Mouse (Mus musculus): ENCODE data around the gene Olfr893.
"Not testable (repeated sequence)": the region's sequence is repeated elsewhere in the genome, so short reads cannot be mapped to it uniquely, and the experiment has no call there.

Gene Olfr893

DNA sequence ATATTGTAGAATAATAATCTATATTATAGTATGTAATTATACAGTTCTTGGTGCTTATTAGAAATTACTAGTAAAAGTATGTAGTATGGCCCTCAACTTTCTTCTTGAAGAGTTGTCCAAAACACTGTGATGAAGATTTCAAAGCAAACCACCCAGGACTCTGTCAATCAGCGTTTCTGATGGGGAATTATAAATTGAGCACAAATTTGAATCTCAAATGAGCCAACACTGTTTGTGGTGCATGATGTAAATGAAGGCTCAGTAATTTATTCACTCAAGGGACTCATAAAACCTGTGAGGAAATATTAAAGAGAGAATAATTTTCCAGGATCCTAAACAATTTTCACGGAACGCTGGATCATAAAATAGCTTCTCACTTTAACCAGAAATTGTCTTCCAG, at the start of gene Olfr893:
Olfr893 (plus strand) TSS at position 301 of the 400 bp plus-strand sequence.
- no peak for DNase-seq (ENCODE audit: low spot score in 2 of 2)

DNA sequence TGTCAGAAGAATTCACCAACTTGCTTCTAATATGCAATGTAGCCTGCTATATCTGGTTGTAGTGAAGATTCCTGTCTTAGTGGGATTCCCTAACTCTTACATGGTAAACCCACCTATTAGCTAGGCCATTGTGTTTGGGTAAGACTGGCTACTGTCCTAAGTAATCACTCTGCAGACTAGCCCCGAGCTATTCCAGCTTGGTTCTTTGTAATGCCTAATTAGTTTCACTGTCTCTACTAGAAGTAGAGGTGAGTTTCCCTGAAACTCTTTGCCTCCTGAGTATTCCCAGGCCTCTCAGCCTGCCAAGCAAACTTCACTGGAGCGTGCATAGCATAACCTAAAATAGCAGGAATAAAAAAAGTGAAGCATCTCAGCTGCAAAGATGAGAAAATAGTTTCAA, 39.8 kb upstream of the Olfr893 start:
- not testable (repeated sequence) for DNase-seq (ENCODE audit: low spot score in 2 of 2)

DNA sequence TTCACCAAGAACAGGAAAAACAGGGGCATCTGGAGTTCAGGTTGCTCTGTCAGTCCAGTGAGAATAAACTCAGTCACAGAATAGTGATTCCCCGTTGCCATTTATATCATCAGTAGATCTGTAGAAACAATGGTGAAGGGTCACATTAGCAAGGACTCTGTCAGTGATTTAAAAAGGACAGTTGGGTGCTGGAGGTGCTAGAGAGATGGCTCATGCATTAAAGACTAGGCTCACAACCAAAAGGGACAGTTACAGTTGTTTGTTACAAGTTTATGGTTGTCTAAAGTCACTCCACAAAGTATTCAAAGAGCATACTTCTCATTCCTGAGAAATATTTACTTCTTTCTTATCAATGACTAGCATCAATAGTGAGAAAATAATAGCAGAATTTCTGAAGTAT, 27.4 kb upstream of the Olfr893 start, which contains the start of gene Olfr891:
Olfr891 (minus strand) TSS at position 101 of the 400 bp plus-strand sequence.
- no peak for DNase-seq (ENCODE audit: low spot score in 2 of 2)

DNA sequence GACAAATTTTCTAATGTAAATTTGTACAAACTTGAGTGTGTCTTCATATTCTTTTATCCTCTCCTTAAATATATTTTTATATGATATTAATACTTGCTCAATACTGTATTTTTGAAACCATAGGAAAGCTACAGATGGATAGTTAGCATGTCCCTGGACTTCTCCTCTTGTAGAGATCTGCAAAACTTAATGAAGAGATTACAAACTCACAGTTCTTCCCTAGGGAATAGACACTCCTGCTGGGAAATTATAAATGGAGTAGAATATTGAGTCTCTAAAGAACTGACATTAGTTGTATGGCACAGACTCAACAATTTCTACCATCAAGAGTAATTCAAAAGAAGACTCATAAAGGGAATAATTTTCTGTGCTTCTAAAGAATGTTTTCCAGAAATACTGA, 9.6 kb downstream of the Olfr893 start, which contains the start of gene Olfr894:
Olfr894 (plus strand) TSS at position 301 of the 400 bp plus-strand sequence.
- no peak for DNase-seq (ENCODE audit: low spot score in 2 of 2)

DNA sequence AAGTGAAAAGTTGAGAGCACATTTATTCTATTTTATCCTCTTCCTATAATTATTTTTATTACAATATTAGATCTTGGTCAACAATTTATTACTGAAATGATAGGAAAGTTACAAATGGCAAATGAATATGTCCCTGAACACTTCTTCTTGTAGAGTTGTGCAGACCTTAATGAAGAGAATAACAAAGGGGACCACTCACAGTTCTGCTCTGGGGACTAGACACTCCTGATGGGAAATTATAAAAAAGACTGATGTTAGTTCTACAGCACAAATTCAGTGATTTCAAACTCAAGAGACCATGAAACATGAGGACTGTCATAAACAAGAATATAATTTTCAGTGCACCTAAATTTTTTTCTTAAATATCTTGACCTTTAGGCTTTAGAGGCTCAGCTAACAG, 44.3 kb downstream of the Olfr893 start, which contains the start of gene Olfr143:
Olfr143 (plus strand) TSS at position 301 of the 400 bp plus-strand sequence.
- no peak for DNase-seq (ENCODE audit: low spot score in 2 of 2)
